Mouse (Mus musculus): ENCODE measurements around the gene Ehd2. TPM values are rescaled to one million over a fixed set of nuclear protein-coding genes. Genes with fewer than 3 reads are reported as not detected.

Ehd2 gene
- polyA plus RNA-seq (2012; rRNA removed), result 92.0 and 104 TPM in 2 replicates

GRCm38 (mm10) chr7:15967312-15967711 is at the start of gene Ehd2:
TSS of gene Ehd2 (minus strand) at chr7:15967567.

GRCm38 (mm10) chr7:15945721-15946536 is 21.4 kb downstream of the Ehd2 start, which contains the start of gene Nop53:
TSS of gene Nop53 (minus strand) at chr7:15946074.

GRCm38 (mm10) chr7:15922220-15922773 is 45.1 kb downstream of the Ehd2 start, which contains the start of gene Selenow:
TSS of gene Selenow (minus strand) at chr7:15922402.

Other genes starting within 250 kb of the Ehd2 start
- gene Obox5, start 217.4 kb downstream of the Ehd2 start, polyA plus RNA-seq (2012; rRNA removed), result 3.7 and 3.9 TPM in 2 replicates
- not detected in 2 replicates for gene Obox6, start 127.9 kb downstream of the Ehd2 start, polyA plus RNA-seq (2012; rRNA removed)
- not detected in 2 replicates for gene Crx, start 87.6 kb downstream of the Ehd2 start, polyA plus RNA-seq (2012; rRNA removed)
- gene Crxos, start 85.0 kb downstream of the Ehd2 start, polyA plus RNA-seq (2012; rRNA removed), result not detected in 2 replicates
- 354 and 438 TPM in 2 replicates for gene Selenow, start 45.2 kb downstream of the Ehd2 start, polyA plus RNA-seq (2012; rRNA removed)
- 207 and 250 TPM in 2 replicates for gene Nop53, start 21.5 kb downstream of the Ehd2 start, polyA plus RNA-seq (2012; rRNA removed)
- gene Bicra, start 80.4 kb upstream of the Ehd2 start, polyA plus RNA-seq (2012; rRNA removed), result 13.5 and 17.0 TPM in 2 replicates
- 0.29 and 0.33 TPM in 2 replicates for gene Zfp541, start 94.2 kb upstream of the Ehd2 start, polyA plus RNA-seq (2012; rRNA removed)
- 244 and 259 TPM in 2 replicates for gene Napa, start 130.9 kb upstream of the Ehd2 start, polyA plus RNA-seq (2012; rRNA removed)
- 37.2 and 41.3 TPM in 2 replicates for gene Kptn, start 152.3 kb upstream of the Ehd2 start, polyA plus RNA-seq (2012; rRNA removed)
- gene Slc8a2, start 162.3 kb upstream of the Ehd2 start, polyA plus RNA-seq (2012; rRNA removed), result 5.1 and 7.0 TPM in 2 replicates
- gene Meis3, start 207.5 kb upstream of the Ehd2 start, polyA plus RNA-seq (2012; rRNA removed), result 53.6 and 55.8 TPM in 2 replicates

Measured in ovary, adult 2 months (tissue).